Comparison of ENCODE assay signal across 11 mouse cellular contexts in genomic region chr6:86847816-86848215, GRCm38 (mm10). TPM values are rescaled to one million over a fixed set of nuclear protein-coding genes. Genes with fewer than 3 reads are reported as not detected.
DNase-seq lines count a peak whose midpoint lies in the region; ATAC-seq lines count a peak whose summit lies in the region.
"Had no signal": no experiment of that assay in that cellular context is flagged by ENCODE, and none has a peak within 500 bp of the region (broad histone marks: within the 10 kb centered on the region; RNA-seq: fewer than 3 reads in every experiment).

No protein-coding gene starts in this region.

- peaks cover 22% of the 10 kb centered on the region for H3K4me1 ChIP-seq in forebrain, embryonic 14.5 days (ENCODE audit: control insufficient read depth, insufficient read depth, low read length)
- H3K4me1 ChIP-seq in limb, embryonic 15.5 days = peaks cover 27% of the 10 kb centered on the region

- H3K27me3 ChIP-seq in forebrain, embryonic 14.5 days (replicated peaks; ENCODE audit: control insufficient read depth, insufficient read depth, low read length) = no peaks in the 10 kb centered on the region
- H3K27me3 ChIP-seq in limb, embryonic 15.5 days = no peaks in the 10 kb centered on the region

- no peak overlapping the region; the same call in 1 of the 2 replicates for H3K4me3 ChIP-seq in forebrain, embryonic 14.5 days (ENCODE audit: low read depth, low read length)
- H3K4me3 ChIP-seq in limb, embryonic 15.5 days = peak overlapping the region; percentile 94; the same call in 1 of the 2 replicates

- no peak overlapping the region for H3K27ac ChIP-seq in forebrain, embryonic 14.5 days (ENCODE audit: low read depth, low read length)
- no peak overlapping the region for H3K27ac ChIP-seq in limb, embryonic 15.5 days

- ATAC-seq in forebrain, embryonic 14.5 days = no peak
- ATAC-seq in limb, embryonic 15.5 days (ENCODE audit: insufficient number of reproducible peaks, low FRiP score, low TSS enrichment, low read depth) = no peak

- peak overlapping the region; percentile 91 for H3K9ac ChIP-seq in forebrain, embryonic 14.5 days (ENCODE audit: low read length)
- H3K9ac ChIP-seq in limb, embryonic 15.5 days = 0 out of 2 replicates have a peak overlapping the region, but pooled peaks have one; percentile 81

- H3K4me2 ChIP-seq in forebrain, embryonic 14.5 days (ENCODE audit: low read length) = peak overlapping the region; percentile 86
- no peak overlapping the region for H3K4me2 ChIP-seq in limb, embryonic 15.5 days

- no peaks in the 10 kb centered on the region for H3K36me3 ChIP-seq in forebrain, embryonic 14.5 days (ENCODE audit: control insufficient read depth, insufficient read depth, low read length)
- no peaks in the 10 kb centered on the region for H3K36me3 ChIP-seq in limb, embryonic 15.5 days

- H3K9me3 ChIP-seq in forebrain, embryonic 14.5 days (replicated peaks; ENCODE audit: control insufficient read depth, low read length) = no peaks in the 10 kb centered on the region
- no peaks in the 10 kb centered on the region for H3K9me3 ChIP-seq in limb, embryonic 15.5 days
- H3K9me3 ChIP-seq: megakaryocyte, embryonic 14.5 days had no signal

- WGBS in forebrain, embryonic 14.5 days = 98% methylated on average over 8 of the region's 8 CpGs
- 92% methylated on average over 8 of the region's 8 CpGs for WGBS in limb, embryonic 15.5 days

- peak; percentile 86 for DNase-seq in heart, adult 11 months
- no peak for DNase-seq in heart, adult 9 months (ENCODE audit: low spot score in 2 of 2)
- DNase-seq in 416B (ENCODE audit: low read depth) = peak; percentile 63
- DNase-seq in forebrain, embryonic 14.5 days (ENCODE audit: low spot score) = no peak
- no peak for DNase-seq in retina, postnatal 1 day
- DNase-seq in thymus, postnatal 36 days = no peak
- DNase-seq in ovary, adult 18-20 months (ENCODE audit: low spot score) = no peak
- DNase-seq: adrenal gland, adult 2 months; kidney, postnatal 36 days had no signal

RNA-seq across cellular contexts. Expression of gene Aak1, which starts 1.5 kb away (rescaled TPM):
- 23.5 and 30.9 TPM in 2 replicates for polyA plus RNA-seq in forebrain, embryonic 14.5 days (2014; fragmentation: Nextera tagmentation; extraction: Ambion mirVana)
- 15.3 and 16.7 TPM in 2 replicates for polyA plus RNA-seq in limb, embryonic 15.5 days (2015; fragmentation: Nextera tagmentation; extraction: Ambion mirVana)

RNA-seq across cellular contexts. Expression of gene Anxa4, which starts 54.4 kb away (rescaled TPM):
- 6.5 and 7.2 TPM in 2 replicates for polyA plus RNA-seq in forebrain, embryonic 14.5 days (2014; fragmentation: Nextera tagmentation; extraction: Ambion mirVana)
- 61.9 and 66.6 TPM in 2 replicates for polyA plus RNA-seq in limb, embryonic 15.5 days (2015; fragmentation: Nextera tagmentation; extraction: Ambion mirVana)

Comparison
In these comparisons a context has a peak if more than half of its experiments do, and no peak if none do; other contexts are left out.
1. DNase-seq: peak in heart, adult 11 months (single experiment) and 416B (single experiment); none in heart, adult 9 months (0 of 2), forebrain, embryonic 14.5 days (single experiment), retina, postnatal 1 day (single experiment), thymus, postnatal 36 days (0 of 2) and ovary, adult 18-20 months (single experiment).